Mouse (Mus musculus) retina, postnatal 1 day (tissue): Measurements from ENCODE around the gene 1110025L11Rik.
"Not testable (repeated sequence)": the region's sequence is repeated elsewhere in the genome, so short reads cannot be mapped to it uniquely, and the experiment has no call there.

ENCODE experiments used
- DNase-seq: peaks from one replicate; pipeline ENCODE4 v3.0.0-alpha.2; 2012

1110025L11Rik gene

DNA sequence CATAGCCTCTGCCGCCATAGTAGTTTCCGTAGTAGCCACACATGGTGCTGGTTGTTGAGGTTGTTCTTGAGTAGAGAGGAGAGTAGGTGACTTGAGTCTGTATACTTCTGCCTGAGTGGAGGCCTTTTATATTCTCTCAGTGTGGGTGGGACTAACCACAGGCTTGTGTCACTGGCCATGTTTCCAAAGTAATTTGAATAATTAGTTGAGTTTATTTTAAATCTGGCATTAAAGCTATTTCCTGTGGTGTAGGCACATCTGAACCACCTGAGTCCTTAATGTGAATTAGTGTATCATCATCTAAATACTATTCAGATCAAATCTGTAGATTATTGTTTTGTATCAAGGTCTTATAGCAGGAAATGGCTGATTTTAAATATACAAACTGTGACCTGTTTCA, at the start of gene 1110025L11Rik:
1110025L11Rik (minus strand) TSS at position 101 of the 400 bp plus-strand sequence.
- DNase-seq = not testable (repeated sequence)

DNA sequence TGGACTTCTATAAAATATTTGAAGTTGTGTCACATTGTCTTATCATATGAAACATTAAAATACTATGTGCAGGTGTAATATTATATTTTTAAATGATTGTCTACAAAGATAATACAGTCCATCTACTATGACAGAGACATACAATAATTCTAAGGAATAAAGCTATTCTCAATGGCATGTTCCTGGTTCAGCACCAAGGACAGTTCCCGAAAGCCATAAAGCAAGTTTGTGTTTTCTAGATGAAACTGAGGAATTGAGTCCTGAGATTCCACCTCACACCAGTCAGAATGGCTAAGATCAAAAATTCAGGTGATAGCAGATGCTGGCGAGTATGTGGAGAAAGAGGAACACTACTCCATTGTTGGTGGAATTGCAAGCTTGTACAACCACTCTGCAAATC, 7.2 kb upstream of the 1110025L11Rik start:
- peak; percentile 18 for DNase-seq

DNA sequence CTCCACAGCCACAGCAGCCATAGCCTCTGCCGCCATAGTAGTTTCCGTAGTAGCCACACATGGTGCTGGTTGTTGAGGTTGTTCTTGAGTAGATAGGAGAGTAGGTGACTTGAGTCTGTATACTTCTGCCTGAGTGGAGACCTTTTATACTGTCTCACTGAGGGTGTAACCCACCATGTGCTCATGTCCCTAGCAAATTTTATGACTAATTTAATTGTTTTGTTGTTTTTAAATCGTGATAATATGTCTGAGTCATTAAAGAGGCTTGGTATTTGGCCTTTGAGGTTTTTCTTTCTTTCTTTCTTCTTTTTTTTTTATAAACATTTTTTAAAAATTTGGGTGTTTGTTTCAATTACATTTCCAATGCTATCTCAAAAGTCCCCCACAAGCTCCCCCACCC, 16.0 kb downstream of the 1110025L11Rik start, which contains the start of gene Krtap6-5:
Krtap6-5 (minus strand) TSS at position 101 of the 400 bp plus-strand sequence.
- no peak for DNase-seq

DNA sequence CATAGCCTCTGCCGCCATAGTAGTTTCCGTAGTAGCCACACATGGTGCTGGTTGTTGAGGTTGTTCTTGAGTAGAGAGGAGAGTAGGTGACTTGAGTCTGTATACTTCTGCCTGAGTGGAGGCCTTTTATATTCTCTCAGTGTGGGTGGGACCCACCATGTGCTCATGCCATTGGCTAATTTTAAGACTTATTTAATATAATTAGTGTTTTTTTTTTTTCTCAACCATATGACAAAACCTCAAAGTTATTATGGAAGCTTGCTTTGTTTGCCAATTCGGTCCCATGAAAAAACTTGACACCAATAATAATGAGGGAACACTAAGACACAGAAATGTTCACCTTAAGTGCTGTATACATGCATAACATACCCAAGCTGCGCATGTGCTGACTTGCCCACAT, 22.4 kb downstream of the 1110025L11Rik start, which contains the start of gene Gm10228:
Gm10228 (minus strand) TSS at position 101 of the 400 bp plus-strand sequence.
- not testable (repeated sequence) for DNase-seq

DNA sequence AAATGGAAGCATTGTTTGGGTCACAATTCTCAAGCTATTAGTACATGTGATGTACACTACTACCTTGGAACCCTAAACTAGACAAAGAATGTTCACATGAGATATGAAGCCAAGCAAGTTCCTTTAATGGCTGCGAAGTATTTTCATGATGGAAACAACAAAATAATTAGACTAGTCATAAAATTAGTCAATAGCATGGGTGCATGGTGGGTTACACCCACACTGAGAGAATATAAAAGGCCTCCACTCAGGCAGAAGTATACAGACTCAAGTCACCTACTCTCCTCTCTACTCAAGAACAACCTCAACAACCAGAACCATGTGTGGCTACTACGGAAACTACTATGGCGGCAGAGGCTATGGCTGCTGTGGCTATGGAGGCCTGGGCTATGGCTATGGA, 32.4 kb downstream of the 1110025L11Rik start, which contains the start of gene Krtap6-1:
Krtap6-1 (plus strand) TSS at position 301 of the 400 bp plus-strand sequence.
- DNase-seq = not testable (repeated sequence)

DNA sequence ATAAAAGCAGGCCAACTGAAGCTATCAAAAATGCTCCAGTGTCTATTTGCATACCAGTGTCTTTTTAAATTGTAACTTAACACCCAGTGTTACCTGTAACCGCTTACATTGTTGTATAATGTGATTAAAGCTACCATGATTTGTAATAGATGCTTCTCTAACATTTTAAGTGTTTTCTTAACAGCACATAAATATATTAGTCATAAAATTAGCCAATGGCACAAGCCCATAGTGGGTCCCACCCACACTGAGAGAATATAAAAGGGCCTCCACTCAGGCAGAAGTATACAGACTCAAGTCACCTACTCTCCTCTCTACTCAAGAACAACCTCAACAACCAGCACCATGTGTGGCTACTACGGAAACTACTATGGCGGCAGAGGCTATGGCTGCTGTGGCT, 48.8 kb downstream of the 1110025L11Rik start, which contains the start of gene Gm10229:
Gm10229 (plus strand) TSS at position 301 of the 400 bp plus-strand sequence.
- DNase-seq = not testable (repeated sequence)

DNA sequence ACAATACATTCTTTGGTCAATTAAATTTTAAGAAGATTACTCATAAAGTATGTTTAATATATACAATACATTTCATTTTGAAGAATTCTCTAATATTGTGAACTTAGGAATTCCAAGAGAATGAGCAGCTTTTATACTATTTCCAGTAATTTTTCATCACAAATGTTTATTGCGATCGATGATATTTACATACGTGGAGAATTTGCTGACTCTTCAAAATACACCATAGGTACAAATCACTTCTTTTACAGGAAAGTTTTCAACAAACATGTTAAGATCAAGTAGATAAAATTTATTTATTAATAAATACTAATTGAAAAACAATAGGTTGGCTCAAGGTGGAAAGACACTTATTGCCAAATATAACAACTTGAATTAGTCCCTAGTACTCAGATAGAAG, 49.8 kb downstream of the 1110025L11Rik start:
- no peak for DNase-seq
